Mouse (Mus musculus): ENCODE measurements around the gene Col27a1. TPM values are rescaled to one million over a fixed set of nuclear protein-coding genes. Genes with fewer than 3 reads are reported as not detected.
"Not testable (repeated sequence)": the region's sequence is repeated elsewhere in the genome, so short reads cannot be mapped to it uniquely, and the experiment has no call there.

The Col27a1 gene
- total RNA-seq, 2 experiments from 2014 or later = 0.96 TPM; not detected in 1

DNA sequence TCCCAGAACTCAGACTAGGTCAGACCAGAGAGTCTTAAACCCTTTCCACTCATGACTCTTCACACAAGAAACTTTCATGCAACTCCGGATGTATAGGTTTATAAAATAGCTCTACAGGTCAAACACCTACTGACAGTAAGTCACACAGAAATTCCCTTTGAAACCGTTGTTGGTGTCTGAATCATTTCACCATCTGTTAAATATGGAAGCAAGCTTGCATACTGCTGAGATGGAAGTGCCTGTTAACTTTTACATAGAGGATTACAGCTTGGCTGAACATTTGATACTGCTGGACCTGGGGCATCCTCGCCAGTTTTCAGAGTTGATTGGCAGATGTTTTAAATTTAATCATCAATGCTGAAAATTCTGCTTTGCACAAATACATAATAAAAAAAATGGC is 82.5 kb downstream of the Col27a1 start:
- no peak for ATAC-seq (replicated peaks; ENCODE audit: low FRiP score, poor library complexity, severe bottlenecking)

GRCm38 (mm10) chr4:63296876-63297275 is 83.1 kb downstream of the Col27a1 start:
- no peak for ATAC-seq (replicated peaks; ENCODE audit: low FRiP score, poor library complexity, severe bottlenecking)

DNA sequence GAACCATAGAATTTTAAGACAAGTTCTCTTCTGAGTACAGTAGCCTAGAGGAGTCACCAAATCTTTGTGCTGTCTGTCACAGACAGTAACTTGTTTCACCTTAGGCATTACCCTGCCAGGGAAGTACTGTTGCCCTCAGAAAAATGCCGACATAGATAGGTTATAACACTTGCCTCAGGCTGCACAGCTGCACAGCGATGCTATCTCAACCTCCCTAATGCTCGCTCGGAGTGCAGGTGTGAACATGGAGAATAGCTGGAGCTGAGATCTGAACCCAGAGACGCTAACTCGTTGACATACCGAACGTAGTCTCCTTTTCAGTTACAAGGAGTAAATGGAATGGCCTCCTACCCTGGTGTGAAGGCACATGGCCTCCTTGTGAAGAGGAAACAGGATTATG is 84.4 kb downstream of the Col27a1 start:
- ATAC-seq (replicated peaks; ENCODE audit: low FRiP score, poor library complexity, severe bottlenecking) = no peak

- no peak for ATAC-seq (replicated peaks; ENCODE audit: low FRiP score, poor library complexity, severe bottlenecking)
These were observed 88.8 kb downstream of the Col27a1 start for GRCm38 (mm10) chr4:63302641-63303040.

GRCm38 (mm10) chr4:63307175-63308062 is 93.6 kb downstream of the Col27a1 start:
- ATAC-seq (replicated peaks; ENCODE audit: low FRiP score, poor library complexity, severe bottlenecking) = peak; percentile 63; the same call in 1 of the 2 replicates

- no peak for ATAC-seq (replicated peaks; ENCODE audit: low FRiP score, poor library complexity, severe bottlenecking)
These were observed 94.5 kb downstream of the Col27a1 start for GRCm38 (mm10) chr4:63308316-63308715.

DNA sequence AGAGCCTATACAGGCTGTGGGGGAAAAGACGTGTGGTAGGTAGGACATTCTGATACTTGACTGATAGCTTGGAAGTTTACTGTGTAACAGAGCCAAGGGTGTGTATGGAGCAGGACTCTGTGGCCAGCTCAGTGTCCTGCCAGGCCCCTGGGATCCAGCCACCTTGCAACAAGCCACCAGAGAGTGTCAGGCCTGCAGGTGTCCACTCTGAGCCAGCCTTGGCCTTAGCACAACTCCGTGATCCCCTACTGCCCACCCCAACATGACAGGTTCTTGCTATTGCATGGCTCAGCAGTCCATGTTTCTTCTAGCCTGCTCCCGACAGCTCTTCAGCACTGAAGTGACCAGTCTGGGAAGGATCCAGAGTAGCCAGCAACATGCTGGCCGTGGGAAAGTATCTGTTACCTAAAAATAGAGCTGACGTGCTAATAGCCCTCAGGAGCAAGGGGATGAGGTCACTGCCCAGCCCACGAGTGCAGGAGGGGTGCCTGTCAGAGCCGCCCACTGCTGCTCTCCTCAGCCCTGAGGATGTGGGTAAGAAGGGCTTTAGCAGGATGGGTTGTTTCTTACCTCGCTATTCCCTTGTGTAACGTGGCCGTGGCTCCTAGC is 96.5 kb downstream of the Col27a1 start:
- ATAC-seq (replicated peaks; ENCODE audit: low FRiP score, poor library complexity, severe bottlenecking) = no peak

DNA sequence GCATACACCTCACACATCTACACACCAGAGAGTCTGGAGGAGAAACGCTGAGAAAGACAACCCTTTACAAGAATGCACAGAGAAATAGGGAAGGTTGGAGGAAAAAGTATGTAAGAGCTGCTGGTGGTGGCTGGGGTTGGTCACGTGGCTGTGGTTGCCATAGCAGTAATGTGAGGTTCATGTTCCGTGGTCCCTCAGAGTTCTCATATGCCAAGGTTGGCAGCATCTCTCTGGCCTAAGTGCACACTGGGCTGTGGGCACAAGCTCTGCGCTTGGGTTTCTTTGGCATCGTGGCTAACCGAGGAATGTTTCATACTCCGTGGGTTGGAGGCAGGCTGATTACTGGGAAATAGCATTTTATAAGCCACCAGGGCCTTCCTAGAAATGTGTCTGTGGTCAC is 97.6 kb downstream of the Col27a1 start:
- ATAC-seq (replicated peaks; ENCODE audit: low FRiP score, poor library complexity, severe bottlenecking) = no peak

DNA sequence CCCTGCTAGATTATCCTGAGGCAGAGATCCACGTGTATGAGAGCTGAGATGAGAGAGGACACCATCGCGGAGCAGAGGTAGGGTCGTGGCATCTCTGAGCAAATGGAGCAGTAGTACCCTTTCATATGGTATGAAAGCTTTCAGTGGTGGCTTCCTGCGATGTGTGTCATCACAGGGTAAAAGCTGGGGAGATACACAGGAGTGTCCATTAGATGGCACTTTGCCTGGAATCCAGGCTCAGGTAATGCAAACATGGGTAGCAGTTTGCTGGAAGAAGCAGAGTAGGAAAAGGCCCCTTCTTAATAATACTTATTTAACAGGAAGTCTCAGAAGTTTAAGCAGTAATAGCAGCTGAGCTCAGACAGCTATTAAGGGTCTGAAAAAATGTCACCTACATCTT is 100.3 kb downstream of the Col27a1 start:
- no peak for ATAC-seq (replicated peaks; ENCODE audit: low FRiP score, poor library complexity, severe bottlenecking)

- no peak for ATAC-seq (replicated peaks; ENCODE audit: low FRiP score, poor library complexity, severe bottlenecking)
These were observed 102.4 kb downstream of the Col27a1 start for GRCm38 (mm10) chr4:63316076-63316746.

- not testable (repeated sequence) for ATAC-seq (replicated peaks; ENCODE audit: low FRiP score, poor library complexity, severe bottlenecking)
These were observed 105.8 kb downstream of the Col27a1 start for GRCm38 (mm10) chr4:63319566-63319965.

- no peak for ATAC-seq (replicated peaks; ENCODE audit: low FRiP score, poor library complexity, severe bottlenecking)
These were observed 109.5 kb downstream of the Col27a1 start for GRCm38 (mm10) chr4:63323275-63323815.

- ATAC-seq (replicated peaks; ENCODE audit: low FRiP score, poor library complexity, severe bottlenecking) = no peak
These were observed 119.6 kb downstream of the Col27a1 start for GRCm38 (mm10) chr4:63333403-63333802.

- ATAC-seq (replicated peaks; ENCODE audit: low FRiP score, poor library complexity, severe bottlenecking) = no peak
These were observed 124.7 kb downstream of the Col27a1 start for GRCm38 (mm10) chr4:63338414-63339076.

- ATAC-seq (replicated peaks; ENCODE audit: low FRiP score, poor library complexity, severe bottlenecking) = no peak
These were observed 128.7 kb downstream of the Col27a1 start for GRCm38 (mm10) chr4:63342491-63342890.

DNA sequence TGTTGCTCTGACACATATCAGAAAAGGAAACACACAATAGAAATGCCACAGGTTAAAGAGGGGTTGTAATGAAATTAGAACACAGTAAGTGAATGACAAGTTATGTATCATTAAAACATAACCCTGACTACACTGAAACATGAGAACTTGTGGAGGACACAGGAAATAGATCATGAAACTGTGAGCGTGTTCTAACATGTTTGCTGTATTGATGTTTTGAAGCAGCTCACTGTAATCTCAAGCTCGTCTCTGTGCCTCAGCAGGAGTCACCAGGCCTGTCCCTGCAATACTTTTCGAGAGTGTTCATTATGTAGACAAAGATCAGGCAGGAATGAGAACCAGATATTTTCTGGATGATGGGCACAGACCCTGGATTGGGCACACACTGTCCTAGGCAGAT is 129.8 kb downstream of the Col27a1 start:
- ATAC-seq (replicated peaks; ENCODE audit: low FRiP score, poor library complexity, severe bottlenecking) = no peak

GRCm38 (mm10) chr4:63344295-63344694 is 130.5 kb downstream of the Col27a1 start, which contains the start of gene Orm1:
TSS of gene Orm1 (plus strand) at chr4:63344560.
- no peak for ATAC-seq (replicated peaks; ENCODE audit: low FRiP score, poor library complexity, severe bottlenecking)

GRCm38 (mm10) chr4:63345261-63345660 is 131.5 kb downstream of the Col27a1 start:
- no peak for ATAC-seq (replicated peaks; ENCODE audit: low FRiP score, poor library complexity, severe bottlenecking)

- ATAC-seq (replicated peaks; ENCODE audit: low FRiP score, poor library complexity, severe bottlenecking) = no peak
These were observed 132.9 kb downstream of the Col27a1 start for GRCm38 (mm10) chr4:63346659-63347058.

- ATAC-seq (replicated peaks; ENCODE audit: low FRiP score, poor library complexity, severe bottlenecking) = no peak
These were observed 134.7 kb downstream of the Col27a1 start for GRCm38 (mm10) chr4:63348524-63348923.
